Mouse (Mus musculus) G1E (cell line): ENCODE results near the gene Zfp57.

Source experiments
- CTCF ChIP-seq: IDR thresholded peaks from 2 replicates; pipeline ENCODE4 v1.5.1; 2012; ENCODE audit warnings: low read depth, low read length, inconsistent platforms, mixed read lengths
- GATA1 ChIP-seq: IDR thresholded peaks from 2 replicates; pipeline ENCODE4 v1.6.1; 2012; ENCODE audit warnings: borderline replicate concordance, low read length, inconsistent platforms, mixed read lengths

- TF ChIP-seq GATA1 (no peak), CTCF (no peak)
These were observed 28.2 kb downstream of the Zfp57 start for GRCm38 (mm10) chr17:37029162-37029561.
